8 mouse cellular contexts compared by ENCODE assay signal in genomic region chr12:51784842-51785241, GRCm38 (mm10). TPM values are rescaled to one million over a fixed set of nuclear protein-coding genes. Genes with fewer than 3 reads are reported as not detected.
DNase-seq lines count a peak whose midpoint lies in the region; ATAC-seq and TF ChIP-seq lines count a peak whose summit lies in the region.

No protein-coding gene starts in this region.

- TF ChIP-seq POLR2A in spleen, adult 2 months (IDR thresholded peaks at IDR 0.05; ENCODE audit: low read depth, low read length), result no peak

- TF ChIP-seq CTCF in spleen, adult 2 months (IDR thresholded peaks at IDR 0.05; ENCODE audit: extremely low read depth, insufficient read depth, insufficient read length, insufficient replicate concordance), result peak; percentile 49; the same call in 1 of the 2 replicates

- DNase-seq in cerebellum, postnatal 10 days, result peak; percentile 22 to 35
- DNase-seq in cerebellum, adult 8-10 months, result no peak
- DNase-seq in spleen, adult 2 months (ENCODE audit: low read depth in 1 of 2, low spot score in 2 of 2), result peak; percentile 19 to 22
- no peak for DNase-seq in spleen, postnatal 14 days (ENCODE audit: low spot score in 2 of 2)
- DNase-seq in thymus, postnatal 0 days (ENCODE audit: low spot score), result peak; percentile 65
- no peak for DNase-seq in frontal cortex, postnatal 25 days (ENCODE audit: low spot score in 2 of 2)
- no peak for DNase-seq in right cerebral cortex, postnatal 14 days

- 90% methylated on average over 7 of the region's 7 CpGs for WGBS in spleen, adult 2 months

- H3K36me3 ChIP-seq in spleen, adult 2 months (ENCODE audit: control insufficient read depth, insufficient read depth, low read length), result peaks cover 50% of the 10 kb centered on the region

- no peak overlapping the region for H3K4me3 ChIP-seq in spleen, adult 2 months (ENCODE audit: extremely low read depth, insufficient read depth, insufficient read length)

- no peaks in the 10 kb centered on the region for H3K4me1 ChIP-seq in spleen, adult 2 months (ENCODE audit: control insufficient read depth, insufficient read depth, insufficient read length)

- ATAC-seq in inflammation-experienced regulatory T-cells, adult 6 months, result peak; percentile 65

- H3K27ac ChIP-seq in spleen, adult 2 months (ENCODE audit: insufficient read depth, low read length), result no peak overlapping the region

- H3K27me3 ChIP-seq in spleen, adult 2 months (ENCODE audit: control insufficient read depth, insufficient read depth, low read length), result no peaks in the 10 kb centered on the region

RNA-seq across cellular contexts. Expression of gene Hectd1, which starts 44.5 kb away (rescaled TPM):
- polyA plus RNA-seq in spleen, adult 2 months (2012; rRNA removed), result 11.1 and 12.8 TPM in 2 replicates
- polyA plus RNA-seq in inflammation-experienced regulatory T-cells, adult 6 months (2017; shearing (Covaris generic)), result 10 to 100 TPM; 58.9 to 78.1 (median 63.5) TPM
- polyA plus RNA-seq in thymus, postnatal 0 days (2015; fragmentation: Nextera tagmentation; extraction: Ambion mirVana), result 36.7 and 50.8 TPM in 2 replicates

Comparison
In these comparisons a context has a peak if more than half of its experiments do, and no peak if none do; other contexts are left out.
1. DNase-seq: peak in cerebellum, postnatal 10 days (2 of 2), spleen, adult 2 months (2 of 2) and thymus, postnatal 0 days (single experiment); none in cerebellum, adult 8-10 months (single experiment), spleen, postnatal 14 days (0 of 2), frontal cortex, postnatal 25 days (0 of 2) and right cerebral cortex, postnatal 14 days (single experiment).